Mouse (Mus musculus): ENCODE results near the gene Lsm3.

DNA sequence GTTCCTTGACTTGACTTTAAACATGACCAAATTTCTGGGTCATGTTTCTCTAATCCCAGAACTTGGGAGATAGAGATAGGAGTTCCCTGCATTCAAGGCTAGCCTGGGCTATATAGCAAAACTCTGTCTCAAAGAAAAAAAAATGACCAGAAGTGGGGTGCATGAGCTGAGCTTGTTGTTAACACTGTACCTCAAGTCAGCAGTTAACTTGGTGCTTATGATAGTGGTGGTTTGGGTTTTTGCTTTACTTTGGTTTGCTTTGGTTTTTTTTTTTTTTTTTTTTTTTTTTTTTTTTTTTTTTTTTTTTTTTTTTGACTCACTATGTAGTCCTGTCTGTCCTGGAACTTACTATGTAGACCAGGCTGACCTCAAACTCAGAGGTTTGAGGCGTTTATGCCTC, 31.6 kb downstream of the Lsm3 start:
- TF ChIP-seq CTCF (IDR thresholded peaks at IDR 0.05; ENCODE audit: low read depth) (no peak), EP300 (optimal IDR thresholded peaks at IDR 0.05) (no peak)
